Mouse (Mus musculus) heart, adult 9 months (tissue): ENCODE results near the gene Abat.
"Not testable (repeated sequence)": the region's sequence is repeated elsewhere in the genome, so short reads cannot be mapped to it uniquely, and the experiment has no call there.

ENCODE experiments used
- DNase-seq, 2 experiments: peaks; one replicate each; pipeline ENCODE4 v3.0.0; 2022; ENCODE audit warnings: low spot score in 2 of 2

Gene Abat

GRCm38 (mm10) chr16:8532894-8533293, 19.7 kb downstream of the Abat start:
- no peak for DNase-seq

DNA sequence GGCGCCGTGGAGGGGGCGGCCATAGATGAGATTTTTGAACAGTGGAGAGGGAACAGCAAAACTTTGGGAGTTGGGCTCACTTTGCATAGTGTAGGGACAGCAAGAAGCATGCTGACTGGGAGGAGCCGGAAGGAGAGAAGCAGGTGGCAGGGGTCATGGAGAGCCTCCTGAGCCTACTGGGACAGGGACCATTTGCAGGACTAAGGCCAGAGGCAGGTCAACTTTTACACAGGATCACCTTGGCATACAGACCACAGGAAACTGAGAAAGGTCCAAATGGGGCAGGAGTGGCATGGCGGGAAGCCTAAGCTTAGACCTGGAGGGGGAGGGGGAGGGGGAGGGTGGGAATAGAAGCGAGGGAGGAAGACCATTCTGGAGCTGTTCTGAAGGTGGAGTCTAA, 20.2 kb downstream of the Abat start:
- no peak for DNase-seq

DNA sequence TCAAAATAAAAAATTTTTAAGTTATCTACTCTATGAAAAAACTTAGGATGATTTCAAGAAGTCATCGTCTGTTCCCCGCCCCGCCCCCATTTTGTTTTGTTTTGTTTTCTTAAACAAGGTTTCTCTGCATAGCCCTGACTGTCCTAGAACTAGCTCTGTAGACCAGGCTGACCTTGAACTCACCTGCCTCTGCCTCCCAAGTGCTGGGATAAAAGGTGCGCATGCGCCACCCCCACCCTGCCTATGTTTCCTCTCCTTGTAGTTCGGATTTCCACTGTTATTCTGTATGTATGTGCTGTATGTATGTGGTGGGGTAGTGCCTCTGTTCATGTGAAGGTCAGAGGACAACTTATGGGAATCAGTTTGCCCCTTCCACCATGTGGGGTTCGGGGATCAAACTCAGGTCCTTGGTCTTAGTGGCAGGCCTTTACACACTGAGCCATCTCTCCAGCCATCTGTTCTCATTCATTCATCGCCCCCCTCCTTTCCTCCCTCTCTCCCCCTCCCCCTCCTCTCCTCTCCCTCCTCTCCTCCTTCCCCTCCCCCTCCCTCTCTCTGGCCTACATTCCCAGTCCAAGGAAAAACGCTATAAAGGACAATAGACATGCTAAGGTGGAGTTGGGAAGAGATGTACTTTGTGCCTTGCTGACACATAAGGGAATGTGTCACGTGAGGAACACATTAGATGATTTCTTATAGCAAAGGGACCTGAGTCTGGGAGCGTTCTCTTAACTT, 21.4 kb downstream of the Abat start:
- no peak for DNase-seq

DNA sequence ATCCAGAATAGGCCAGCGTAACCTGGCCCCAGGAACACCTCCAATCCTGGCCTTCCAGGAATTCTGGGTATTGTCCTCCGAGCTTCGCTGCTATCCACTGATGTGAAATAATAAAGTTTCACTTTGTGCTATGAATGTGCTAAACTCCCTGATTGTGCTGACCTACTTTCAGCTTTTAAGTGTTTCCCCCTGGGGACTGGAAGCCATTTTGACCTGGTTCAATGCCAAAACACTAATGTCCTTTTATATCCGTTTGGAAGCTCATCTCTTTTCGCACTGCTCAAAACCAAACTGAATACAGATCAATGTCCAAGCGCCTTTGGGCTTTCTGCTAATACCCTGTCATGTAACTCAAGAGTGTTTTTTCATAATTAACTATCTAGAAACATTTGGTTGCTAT, 22.2 kb downstream of the Abat start:
- DNase-seq: peak; percentile 18 to 20

DNA sequence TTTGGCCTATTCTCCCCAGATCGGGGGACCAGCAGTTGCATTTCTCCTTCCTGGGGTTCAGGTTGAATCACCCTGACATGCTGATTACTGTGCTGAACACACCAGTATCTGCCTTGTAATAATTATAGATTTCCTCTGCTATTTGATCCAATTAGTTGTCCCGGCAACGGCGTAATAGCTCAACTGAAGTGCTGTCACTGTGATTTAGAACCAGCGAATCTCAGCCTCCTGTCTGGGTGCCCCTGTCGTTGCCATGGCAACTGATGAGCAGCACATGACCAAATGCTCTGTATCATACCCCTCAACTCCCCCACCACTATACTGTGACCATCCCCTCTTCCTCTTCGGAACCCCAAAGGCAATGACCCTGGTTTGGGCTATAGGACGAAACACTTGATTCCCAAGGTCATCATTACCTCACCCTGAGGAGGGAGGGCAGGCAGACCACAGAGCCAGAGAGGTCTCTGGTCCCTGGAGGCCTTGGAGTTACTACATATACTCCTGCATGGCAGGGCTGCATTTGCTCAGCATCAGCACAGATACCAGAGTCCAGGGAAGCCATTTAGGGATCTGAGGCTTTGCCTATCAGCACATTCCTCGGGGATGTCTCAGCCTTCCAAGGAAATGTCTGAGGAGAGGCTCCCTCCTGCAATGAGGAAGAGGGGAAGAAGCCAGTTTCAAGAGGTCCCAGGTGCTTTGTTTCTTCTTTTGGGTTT, 26.1 kb downstream of the Abat start:
- DNase-seq: no peak

DNA sequence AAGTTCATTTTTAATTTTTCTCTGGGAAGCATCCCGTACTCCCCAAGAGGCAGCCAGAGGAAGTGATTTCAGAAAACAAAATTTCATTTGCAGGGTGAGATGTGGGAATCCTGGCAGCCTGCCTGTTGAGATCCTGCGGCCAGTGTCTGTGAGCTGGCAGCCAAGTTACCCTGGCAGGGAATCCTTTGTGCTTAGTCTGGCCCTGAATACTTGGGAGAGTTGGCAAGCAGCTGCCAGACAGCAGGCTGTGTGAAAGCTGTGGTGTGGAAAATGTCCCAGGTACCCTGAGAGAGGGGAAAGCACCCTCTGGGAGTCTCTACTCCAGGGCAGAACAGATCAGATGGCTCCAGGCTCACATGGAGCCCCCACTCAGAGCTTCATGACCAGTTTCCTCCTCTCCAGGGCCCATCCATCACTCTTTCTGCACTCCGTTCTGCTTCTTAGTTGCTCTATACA, 27.7 kb downstream of the Abat start:
- DNase-seq: peak; percentile 70 to 80

DNA sequence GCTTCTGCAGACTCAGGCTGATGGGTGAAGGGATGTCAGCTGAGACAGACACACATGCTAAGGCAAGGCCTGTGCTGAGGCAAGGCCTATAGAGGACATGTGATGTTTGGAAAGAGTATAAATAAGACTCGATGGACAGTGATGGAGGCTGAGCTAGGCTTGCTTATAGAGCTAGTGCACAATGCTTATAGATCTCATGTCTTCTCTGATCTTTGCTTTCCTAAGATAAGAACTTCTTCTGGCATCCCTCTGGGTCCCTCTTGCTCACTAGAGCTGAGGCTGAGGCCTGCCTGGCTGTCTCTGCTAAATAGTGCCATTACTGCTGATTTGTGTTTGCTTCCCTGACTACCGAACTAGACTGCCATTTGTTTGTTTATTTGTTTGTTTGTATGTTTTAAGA, 34.6 kb downstream of the Abat start:
- no peak for DNase-seq

GRCm38 (mm10) chr16:8549506-8549905, 36.3 kb downstream of the Abat start:
- DNase-seq: no peak

DNA sequence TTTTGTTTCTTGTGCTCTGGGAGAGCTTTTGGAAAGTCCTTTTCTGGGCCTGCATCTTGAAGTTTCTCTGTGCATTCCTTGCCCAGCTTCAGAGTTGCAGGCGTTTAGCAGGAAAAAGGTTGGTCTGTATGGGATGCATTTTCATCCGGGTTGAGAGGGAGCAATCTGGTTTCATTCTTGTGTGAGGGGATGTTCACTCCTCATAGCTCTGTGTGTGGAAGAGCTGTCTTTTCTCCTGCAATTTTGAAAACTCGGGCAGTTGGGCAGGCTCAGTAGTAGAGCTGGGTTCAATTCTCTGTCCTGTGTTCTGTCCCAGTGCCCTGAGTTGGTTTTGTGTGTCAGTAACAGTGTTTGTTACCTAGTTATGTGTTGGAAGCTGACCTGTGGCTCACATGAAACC, 41.1 kb downstream of the Abat start:
- DNase-seq: no peak

DNA sequence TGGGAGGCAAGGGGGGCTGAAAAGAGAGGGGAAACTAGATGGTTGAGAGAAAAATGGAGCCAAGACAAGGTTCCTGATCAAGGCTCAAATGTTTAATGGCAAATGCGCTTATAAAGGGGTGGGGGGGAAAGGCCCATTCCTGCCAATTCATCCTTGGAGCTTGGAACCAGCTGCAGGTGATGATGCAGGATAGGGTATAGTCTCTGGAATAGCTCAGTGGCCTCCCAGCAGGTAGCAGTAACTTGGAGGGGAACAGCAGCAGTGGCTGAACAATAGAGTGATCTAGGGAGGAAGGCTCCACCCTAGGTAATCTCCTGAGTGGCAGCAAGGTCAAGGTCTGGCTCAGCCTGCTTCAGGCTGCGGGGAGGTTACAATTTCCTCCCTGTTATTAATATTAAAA, 41.5 kb downstream of the Abat start:
- DNase-seq: not testable (repeated sequence)

GRCm38 (mm10) chr16:8555371-8555770, 42.1 kb downstream of the Abat start:
- not testable (repeated sequence) for DNase-seq

DNA sequence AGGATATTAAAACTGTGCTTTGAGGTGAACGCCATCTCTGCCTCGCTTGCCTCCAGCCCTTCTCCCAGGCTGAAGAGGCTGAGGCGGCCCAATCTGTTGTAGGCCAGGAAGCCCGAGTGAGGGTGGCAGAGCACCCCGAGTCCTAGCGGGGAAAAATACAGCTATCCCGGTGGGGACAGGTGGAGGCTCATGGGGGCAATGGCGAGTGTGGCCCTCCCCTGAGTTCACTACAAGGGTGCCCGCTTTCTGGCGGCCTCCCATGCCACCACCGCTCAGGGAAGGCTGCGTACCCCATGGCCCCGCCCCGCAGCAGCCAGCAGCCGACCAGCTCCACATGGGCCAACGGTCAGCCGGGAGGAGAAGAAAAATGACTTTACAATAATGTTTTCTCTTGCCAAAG, 46.9 kb downstream of the Abat start:
- no peak for DNase-seq

DNA sequence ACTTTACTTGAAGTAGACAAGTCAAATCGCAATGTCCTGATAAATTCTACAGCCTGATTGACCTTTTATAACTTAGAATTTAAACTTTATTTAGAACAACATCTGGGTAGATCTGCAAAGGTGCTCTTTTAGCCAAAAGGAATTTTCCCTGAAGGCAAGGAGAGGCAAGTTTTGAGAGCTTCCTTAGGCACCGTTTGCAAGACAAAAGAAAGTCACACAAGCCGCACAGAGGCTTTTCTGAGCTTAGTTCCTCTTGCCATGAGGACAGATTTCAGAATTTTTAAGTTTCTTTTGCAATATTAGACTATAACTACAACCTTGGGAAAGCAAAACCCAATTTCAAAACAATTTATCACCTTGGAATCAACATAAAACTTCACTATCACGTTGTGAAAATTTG, 47.9 kb downstream of the Abat start:
- DNase-seq: not testable (repeated sequence)

DNA sequence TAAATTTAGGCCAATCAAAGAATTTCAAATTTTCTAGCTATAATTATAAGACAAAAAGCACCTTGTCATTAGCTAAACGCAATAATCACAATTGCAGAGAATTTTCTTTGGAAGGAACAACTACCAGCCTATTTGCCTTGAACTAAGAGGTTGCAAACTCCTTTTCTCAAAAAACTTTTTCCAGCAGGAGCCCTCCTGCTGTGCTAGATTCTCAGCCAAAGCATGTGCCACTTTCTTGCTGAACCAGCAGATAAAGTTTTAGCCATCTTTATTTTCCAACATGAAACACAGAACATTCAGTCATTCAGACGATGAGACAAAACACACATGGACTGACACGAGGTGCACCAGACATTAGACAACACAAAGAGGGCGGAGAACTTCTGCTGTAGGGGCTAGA, 48.6 kb downstream of the Abat start:
- not testable (repeated sequence) for DNase-seq

GRCm38 (mm10) chr16:8562827-8563226, 49.6 kb downstream of the Abat start:
- not testable (repeated sequence) for DNase-seq

DNA sequence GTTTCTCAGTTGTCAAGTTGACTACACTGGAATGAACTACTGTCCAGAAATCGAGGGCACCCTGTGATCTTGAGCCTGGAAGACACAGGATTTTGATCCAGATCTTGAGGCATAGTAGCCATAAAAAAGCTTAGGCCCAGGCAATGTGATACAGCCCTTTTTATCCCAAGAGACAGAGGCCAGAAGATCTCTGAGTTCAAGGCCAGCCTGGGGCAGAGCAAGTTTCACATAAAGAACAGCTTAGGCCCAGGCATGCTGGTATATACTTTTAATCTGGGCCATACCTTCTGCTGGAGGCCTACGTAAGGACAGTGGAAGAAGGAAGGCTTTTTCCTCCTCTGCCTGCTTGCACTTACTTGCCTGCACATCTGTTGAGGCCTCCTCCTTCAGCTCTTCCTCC, 51.6 kb downstream of the Abat start:
- no peak for DNase-seq

DNA sequence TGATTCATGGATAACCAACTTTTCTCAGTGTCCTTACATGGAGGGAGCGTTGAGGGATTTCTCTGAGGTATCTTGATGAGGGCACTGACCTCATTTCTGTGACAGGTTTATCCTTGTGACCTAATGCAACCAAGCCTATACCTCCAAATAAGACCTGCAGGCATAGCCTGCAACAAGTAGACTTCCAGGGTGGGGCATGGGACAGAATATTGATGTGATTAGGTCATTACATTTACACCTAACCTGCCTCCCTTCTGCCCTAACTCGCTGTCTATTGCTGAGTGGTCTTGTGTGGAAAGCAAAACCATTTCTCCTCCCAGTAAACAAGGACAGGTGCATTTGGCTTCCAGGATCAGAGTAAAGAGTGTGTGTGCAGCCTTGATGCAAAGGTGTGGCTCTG, 52.3 kb downstream of the Abat start:
- no peak for DNase-seq

- no peak for DNase-seq
These were observed 53.0 kb downstream of the Abat start for GRCm38 (mm10) chr16:8566115-8566711.

- DNase-seq: no peak
These were observed 55.7 kb downstream of the Abat start for GRCm38 (mm10) chr16:8568881-8569280.

DNA sequence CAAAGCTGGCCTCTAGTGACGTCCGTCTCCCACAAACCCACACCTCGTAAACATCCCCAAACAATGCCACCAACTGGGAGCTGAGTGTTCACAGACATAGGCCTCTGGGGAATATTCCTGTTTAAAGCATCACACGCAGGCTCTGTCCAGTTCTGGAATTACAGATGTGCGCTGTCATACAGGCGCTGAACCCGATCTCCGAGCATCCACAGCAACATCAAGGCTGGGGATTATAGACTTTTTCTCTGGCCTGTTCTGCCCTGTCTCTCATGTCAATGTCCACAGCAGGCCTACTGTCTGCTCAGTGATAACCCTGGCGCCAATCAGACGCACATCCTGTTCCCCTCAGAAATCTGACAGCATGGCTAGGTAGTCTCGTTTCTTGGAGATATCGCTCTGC, 57.1 kb downstream of the Abat start:
- DNase-seq: no peak

- no peak for DNase-seq
These were observed 57.8 kb downstream of the Abat start for GRCm38 (mm10) chr16:8570901-8571615.

- no peak for DNase-seq
These were observed 59.8 kb downstream of the Abat start for GRCm38 (mm10) chr16:8573041-8573440.
